Mouse (Mus musculus) spleen, embryonic (tissue): ENCODE data around the gene Dpp9.

Experiments used
- CTCF ChIA-PET: fragments of 350-600 bp; sonication (Branson Sonifier 250); formaldehyde crosslinking; loops from one replicate; lab custom pipeline; 2022; lab: Charles Lee

Dpp9 gene

GRCm38 (mm10) chr17:56233818-56234469 is 15.2 kb upstream of the Dpp9 start:
- CTCF ChIA-PET: no interaction called here

- CTCF ChIA-PET: no interaction called here
Observed at GRCm38 (mm10) chr17:56233389-56233788, 14.7 kb upstream of the Dpp9 start.

- CTCF ChIA-PET: no interaction called here
Observed at GRCm38 (mm10) chr17:56229943-56230342, 11.2 kb upstream of the Dpp9 start.

GRCm38 (mm10) chr17:56226566-56226965 is 7.9 kb upstream of the Dpp9 start:
- CTCF ChIA-PET: no interaction called here

GRCm38 (mm10) chr17:56224916-56225315 is 6.2 kb upstream of the Dpp9 start:
- CTCF ChIA-PET: no interaction called here

- CTCF ChIA-PET: interaction anchor here (0.5 kb wide), 1 partner anchor 107 kb away, joined by 11 read pairs; no protein-coding TSS in a partner anchor
Observed at GRCm38 (mm10) chr17:56219805-56220204, 1.1 kb upstream of the Dpp9 start.

GRCm38 (mm10) chr17:56219251-56219650 is 546 bp upstream of the Dpp9 start:
- CTCF ChIA-PET: interaction anchor here (0.6 kb wide), 1 partner anchor 108 kb away, joined by 3 read pairs; no protein-coding TSS in a partner anchor

- CTCF ChIA-PET: no interaction called here
Observed at GRCm38 (mm10) chr17:56217670-56218069, 1.0 kb downstream of the Dpp9 start.

GRCm38 (mm10) chr17:56214229-56214628 is 4.5 kb downstream of the Dpp9 start:
- CTCF ChIA-PET: interaction anchor here (0.6 to 0.7 kb wide), 2 partner anchors 48 to 299 kb away, joined by 3 read pairs; no protein-coding TSS in a partner anchor

GRCm38 (mm10) chr17:56212676-56213075 is 6.0 kb downstream of the Dpp9 start:
- CTCF ChIA-PET: no interaction called here

GRCm38 (mm10) chr17:56211090-56211489 is 7.6 kb downstream of the Dpp9 start:
- CTCF ChIA-PET: no interaction called here

- CTCF ChIA-PET: no interaction called here
Observed at GRCm38 (mm10) chr17:56208821-56209220, 9.9 kb downstream of the Dpp9 start.

GRCm38 (mm10) chr17:56207963-56208530 is 10.7 kb downstream of the Dpp9 start:
- CTCF ChIA-PET: no interaction called here

- CTCF ChIA-PET: no interaction called here
Observed at GRCm38 (mm10) chr17:56206986-56207674, 11.6 kb downstream of the Dpp9 start.

- CTCF ChIA-PET: no interaction called here
Observed at GRCm38 (mm10) chr17:56206276-56206884, 12.3 kb downstream of the Dpp9 start.

- CTCF ChIA-PET: no interaction called here
Observed at GRCm38 (mm10) chr17:56203729-56204128, 15.0 kb downstream of the Dpp9 start.

GRCm38 (mm10) chr17:56202476-56202875 is 16.2 kb downstream of the Dpp9 start:
- CTCF ChIA-PET: no interaction called here

- CTCF ChIA-PET: interaction anchor here (0.6 to 0.7 kb wide), 3 partner anchors 73 to 261 kb away, joined by 3 to 7 read pairs (median 3); no protein-coding TSS in a partner anchor
Observed at GRCm38 (mm10) chr17:56201642-56202041, 17.1 kb downstream of the Dpp9 start.

GRCm38 (mm10) chr17:56200586-56200985 is 18.1 kb downstream of the Dpp9 start:
- CTCF ChIA-PET: interaction anchor here (0.5 kb wide), 1 partner anchor 18 kb away, joined by 3 read pairs; no protein-coding TSS in a partner anchor

- CTCF ChIA-PET: no interaction called here
Observed at GRCm38 (mm10) chr17:56196860-56197259, 21.8 kb downstream of the Dpp9 start.

- CTCF ChIA-PET: no interaction called here
Observed at GRCm38 (mm10) chr17:56194765-56195164, 23.9 kb downstream of the Dpp9 start.

GRCm38 (mm10) chr17:56194357-56194756 is 24.3 kb downstream of the Dpp9 start:
- CTCF ChIA-PET: no interaction called here
